ENCODE assay signal across 8 mouse cellular contexts in genomic region chr13:24800674-24801307, GRCm38 (mm10). TPM values are rescaled to one million over a fixed set of nuclear protein-coding genes. Genes with fewer than 3 reads are reported as not detected.
DNase-seq lines count a peak whose midpoint lies in the region; TF ChIP-seq lines count a peak whose summit lies in the region.

No protein-coding gene starts in this region.

- peak; percentile 81 for DNase-seq in WW6 (ENCODE audit: low read depth, low spot score)
- peak; percentile 87 to 91 for DNase-seq in cerebellum, postnatal 4 days (ENCODE audit: low spot score in 2 of 2)
- DNase-seq in gastrocnemius, adult 2 months: peak; percentile 98
- peak; percentile 95 for DNase-seq in hindlimb bud, embryonic 11.5 days (ENCODE audit: extremely low spot score, low read depth, low spot score)
- DNase-seq in left cerebral cortex, adult 8-10 months (ENCODE audit: low spot score in 2 of 2): peak; percentile 91 to 96
- peak; percentile 98 for DNase-seq in right cerebral cortex, postnatal 10 days (ENCODE audit: low spot score in 2 of 2)
- DNase-seq in urinary bladder, postnatal 25 days (ENCODE audit: low spot score): peak; percentile 95

- no peaks in the 10 kb centered on the region for H3K9me3 ChIP-seq in megakaryocyte, embryonic 14.5 days

- peak overlapping the region; percentile 100 for H3K27ac ChIP-seq in gastrocnemius, adult 2 months

- intact Hi-C loops in gastrocnemius, adult 2 months (cut with DNase I): loop anchor here (2.0 kb wide), 2 partner anchors 30 to 40 kb away; partner anchors contain the start of genes Acot13, Gmnn and Tdp2

- no peak for TF ChIP-seq CTCF in gastrocnemius, adult 2 months (IDR thresholded peaks at IDR 0.05)

- peaks cover 27% of the 10 kb centered on the region for H3K36me3 ChIP-seq in megakaryocyte, embryonic 14.5 days (replicated peaks; ENCODE audit: low read length)

- no peaks in the 10 kb centered on the region for H3K27me3 ChIP-seq in megakaryocyte, embryonic 14.5 days (replicated peaks)

- H3K4me1 ChIP-seq in megakaryocyte, embryonic 14.5 days: peaks cover 40% of the 10 kb centered on the region

- H3K4me3 ChIP-seq in gastrocnemius, adult 2 months: peak overlapping the region; percentile 77
- H3K4me3 ChIP-seq in megakaryocyte, embryonic 14.5 days (replicated peaks): peak overlapping the region; percentile 99

RNA-seq across cellular contexts. Expression of gene BC005537, which starts 0.7 kb away (rescaled TPM):
- total RNA-seq in gastrocnemius, adult 2 months (2021): 10 to 100 TPM; 47.1 to 52.2 TPM
- total RNA-seq in left cerebral cortex, adult 8-10 months (2022): 100 to 1,000 TPM; 134 to 163 (median 147) TPM
- 32.0 and 48.1 TPM in 2 replicates for polyA plus RNA-seq in megakaryocyte, embryonic 14.5 days (2012; ENCODE audit: insufficient read depth, low replicate concordance)

RNA-seq across cellular contexts. Expression of gene Acot13, which starts 30.5 kb away (rescaled TPM):
- 100 to 1,000 TPM; 123 to 190 TPM for total RNA-seq in gastrocnemius, adult 2 months (2021)
- 10 to 100 TPM; 83.7 to 90.3 (median 87.8) TPM for total RNA-seq in left cerebral cortex, adult 8-10 months (2022)
- 19.1 and 40.5 TPM in 2 replicates for polyA plus RNA-seq in megakaryocyte, embryonic 14.5 days (2012; ENCODE audit: insufficient read depth, low replicate concordance)

RNA-seq across cellular contexts. Expression of gene Tdp2, which starts 30.7 kb away (rescaled TPM):
- 1 to 10 TPM; 8.9 to 9.0 TPM for total RNA-seq in gastrocnemius, adult 2 months (2021)
- 10 to 100 TPM; 19.9 to 25.0 (median 21.5) TPM for total RNA-seq in left cerebral cortex, adult 8-10 months (2022)
- 5.8 and 20.5 TPM in 2 replicates for polyA plus RNA-seq in megakaryocyte, embryonic 14.5 days (2012; ENCODE audit: insufficient read depth, low replicate concordance)

RNA-seq across cellular contexts. Expression of gene Gmnn, which starts 39.1 kb away (rescaled TPM):
- total RNA-seq in gastrocnemius, adult 2 months (2021): 1 to 10 TPM; 3.8 to 5.1 TPM
- 1 to 10 TPM; 2.6 to 6.5 (median 5.6) TPM for total RNA-seq in left cerebral cortex, adult 8-10 months (2022)
- 6.3 TPM in 1 of 2 replicates, not detected in the other for polyA plus RNA-seq in megakaryocyte, embryonic 14.5 days (2012; ENCODE audit: insufficient read depth, low replicate concordance)

RNA-seq across cellular contexts. Expression of gene D130043K22Rik, which starts 44.1 kb away (rescaled TPM):
- not detected for total RNA-seq in gastrocnemius, adult 2 months (2021)
- total RNA-seq in left cerebral cortex, adult 8-10 months (2022): 10 to 100 TPM; 25.5 to 29.0 (median 27.3) TPM
- polyA plus RNA-seq in megakaryocyte, embryonic 14.5 days (2012; ENCODE audit: insufficient read depth, low replicate concordance): not detected in 2 replicates

Comparison
In these comparisons a context has a peak if more than half of its experiments do, and no peak if none do; other contexts are left out.
1. Peak in every context shown above with its lines: DNase-seq, H3K4me3 ChIP-seq and H3K27ac ChIP-seq.